In genomic region chr11:36152226-36152625, GRCm38 (mm10) we compare ENCODE assay signal across 8 mouse cellular contexts.
DNase-seq lines count a peak whose midpoint lies in the region; ATAC-seq and TF ChIP-seq lines count a peak whose summit lies in the region.

No protein-coding gene starts in this region.

- no peak overlapping the region for H3K4me3 ChIP-seq in layer of hippocampus, adult 2 months
- no peak overlapping the region for H3K4me3 ChIP-seq in neural tube, embryonic 11.5 days (ENCODE audit: low read depth, low read length)

- no peak for TF ChIP-seq CTCF in layer of hippocampus, adult 2 months (conservative IDR thresholded peaks at IDR 0.05)

- H3K27ac ChIP-seq in layer of hippocampus, adult 2 months = peak overlapping the region; percentile 46; the same call in 1 of the 2 replicates
- H3K27ac ChIP-seq in neural tube, embryonic 11.5 days (ENCODE audit: low read depth, low read length) = no peak overlapping the region

- no peak overlapping the region for H3K9ac ChIP-seq in neural tube, embryonic 11.5 days (ENCODE audit: low read length)

- no peak overlapping the region for H3K4me2 ChIP-seq in neural tube, embryonic 11.5 days (ENCODE audit: low read depth)

- WGBS in neural tube, embryonic 11.5 days = 20% methylated on average over 6 of the region's 6 CpGs

- ATAC-seq in neural tube, embryonic 11.5 days (ENCODE audit: insufficient read depth, low FRiP score, low TSS enrichment) = peak; percentile 58

- H3K36me3 ChIP-seq in neural tube, embryonic 11.5 days (ENCODE audit: control insufficient read depth, insufficient read depth, low read length) = no peaks in the 10 kb centered on the region

- no peaks in the 10 kb centered on the region for H3K27me3 ChIP-seq in neural tube, embryonic 11.5 days (ENCODE audit: control insufficient read depth, insufficient read depth, low read length)

- H3K9me3 ChIP-seq in neural tube, embryonic 11.5 days (ENCODE audit: control insufficient read depth, low read length) = no peaks in the 10 kb centered on the region

- no peak for DNase-seq in layer of hippocampus, adult 2 months (ENCODE audit: low spot score in 2 of 2)
- DNase-seq in layer of hippocampus, postnatal 14 days (ENCODE audit: low spot score in 2 of 2) = no peak
- DNase-seq in embryo, embryonic 9.5 days (ENCODE audit: extremely low spot score) = peak; percentile 21
- DNase-seq in kidney, postnatal 10 days = peak; percentile 25
- peak; percentile 52 for DNase-seq in neural tube, embryonic 11.5 days (ENCODE audit: low spot score)
- no peak for DNase-seq in cerebellum, postnatal 36 days
- DNase-seq in T-cell, adult 2 months (ENCODE audit: low spot score) = no peak
- DNase-seq in cerebellum, adult 9-11 months = no peak

- 0 out of 2 replicates have a peak, but pooled peaks cover 4% of the 10 kb centered on the region for H3K4me1 ChIP-seq in neural tube, embryonic 11.5 days (ENCODE audit: control insufficient read depth, insufficient read depth, low read length)

Comparison
In these comparisons a context has a peak if more than half of its experiments do, and no peak if none do; other contexts are left out.
1. DNase-seq: peak in embryo, embryonic 9.5 days (single experiment), kidney, postnatal 10 days (single experiment) and neural tube, embryonic 11.5 days (single experiment); none in layer of hippocampus, adult 2 months (0 of 2), layer of hippocampus, postnatal 14 days (0 of 2), cerebellum, postnatal 36 days (0 of 2), T-cell, adult 2 months (single experiment) and cerebellum, adult 9-11 months (single experiment).